Mouse (Mus musculus) liver, adult 2 months (tissue): ENCODE results near the gene 2700097O09Rik. TPM values are rescaled to one million over a fixed set of nuclear protein-coding genes. Genes with fewer than 3 reads are reported as not detected.
"Not testable (repeated sequence)": the region's sequence is repeated elsewhere in the genome, so short reads cannot be mapped to it uniquely, and the experiment has no call there.

Source experiments
- DNase-seq: peaks from one replicate; pipeline ENCODE4 v3.0.0-alpha.2; 2011; ENCODE audit warnings: low read depth, low spot score; ENCODE audit errors: extremely low read depth
- H3K27ac ChIP-seq: fragments of 200-500 bp; replicated peaks from 2 replicates; pipeline ENCODE4 v1.5.1; 2012; ENCODE audit warnings: low read depth, mild to moderate bottlenecking, control low read depth, inconsistent platforms, low read length; ENCODE audit not compliant: insufficient read depth
- H3K27me3 ChIP-seq: fragments of 200-500 bp; 2 replicates; pipeline ENCODE4 v1.6.1; 2012; ENCODE audit warnings: mild to moderate bottlenecking, moderate library complexity, low read length, inconsistent platforms; ENCODE audit not compliant: control insufficient read depth, insufficient read depth
- H3K36me3 ChIP-seq: fragments of 200-500 bp; 2 replicates; pipeline ENCODE4 v1.6.1; 2012; ENCODE audit warnings: low read length, inconsistent platforms; ENCODE audit not compliant: control insufficient read depth, insufficient read depth
- H3K4me1 ChIP-seq: fragments of 200-500 bp; 2 replicates; pipeline ENCODE4 v1.6.1; 2011; ENCODE audit warnings: low read length; ENCODE audit not compliant: control insufficient read depth, insufficient read depth
- H3K4me3 ChIP-seq: fragments of 200-500 bp; 2 replicates; pipeline ENCODE4 v1.5.1; 2011; ENCODE audit warnings: low read depth, mild to moderate bottlenecking, control low read depth, low read length, moderate library complexity; ENCODE audit not compliant: insufficient read depth
- H3K79me2 ChIP-seq: fragments of 200-500 bp; 2 replicates; pipeline ENCODE4 v1.6.1; 2012; ENCODE audit warnings: inconsistent platforms, mild to moderate bottlenecking, low read length, moderate library complexity; ENCODE audit not compliant: control insufficient read depth, insufficient read depth
- H3K9ac ChIP-seq: fragments of 200-500 bp; 2 replicates; pipeline ENCODE4 v1.6.1; 2012; ENCODE audit warnings: low read depth, mild to moderate bottlenecking, control low read depth, inconsistent platforms, low read length
- POLR2A ChIP-seq: fragments of 200-500 bp; IDR thresholded peaks from 2 replicates; pipeline ENCODE4 v1.6.1; 2011; ENCODE audit warnings: low read length, control low read depth; ENCODE audit not compliant: insufficient read depth; ENCODE audit errors: extremely low read depth
- WGBS: fragments of 180-500 bp; shearing (Covaris S2); methylation state at CpG from one replicate; pipeline ENCODE4 v1.1.7; 2018; 5-methylcytosine and 5-hydroxymethylcytosine counted together
- polyA plus RNA-seq: library from polyadenylated mRNA; depleted of rRNA; stranded (reverse); fragments of >200 nt; gene quantifications from 2 replicates; pipeline ENCODE4 v1.2.3, GENCODE M21; 2012; rRNA removed
- total RNA-seq: library from RNA; depleted of rRNA; stranded (reverse); fragments of >200 nt; gene quantifications from 2 replicates; pipeline ENCODE4 v1.2.3, GENCODE M21; 2014; rRNA removed

2700097O09Rik gene
- total RNA-seq: 11.5 and 13.0 TPM in 2 replicates
- 4.5 and 5.5 TPM in 2 replicates for polyA plus RNA-seq

GRCm38 (mm10) chr12:55079726-55080600 lies at the start of gene 2700097O09Rik, which contains the start of gene Srp54a:
Gene 2700097O09Rik, minus strand, starts transcription at chr12:55080110.
Gene Srp54a, plus strand, starts transcription at chr12:55080262.
- TF ChIP-seq POLR2A: peak; percentile 52; the same call in 1 of the 2 replicates
- H3K4me1 ChIP-seq, H3K27me3 ChIP-seq, H3K36me3 ChIP-seq, H3K79me2 ChIP-seq: not testable (repeated sequence)
- WGBS: under 1% methylated on average over 60 of the region's 60 CpGs
- peak within 1 kb of the TSS; percentile 88 for H3K27ac ChIP-seq
- DNase-seq: peak; percentile 81
- peak within 1 kb of the TSS; percentile 88 for H3K4me3 ChIP-seq
- H3K9ac ChIP-seq: peak within 1 kb of the TSS; percentile 94

GRCm38 (mm10) chr12:55124731-55125130 lies 44.8 kb upstream of the 2700097O09Rik start:
- H3K27me3 ChIP-seq, H3K4me1 ChIP-seq, H3K36me3 ChIP-seq, H3K4me3 ChIP-seq, H3K27ac ChIP-seq, H3K79me2 ChIP-seq, H3K9ac ChIP-seq, DNase-seq: not testable (repeated sequence)
- no CpG with 5 or more reads among the region's 18 CpGs for WGBS

GRCm38 (mm10) chr12:55124242-55124641 lies 44.3 kb upstream of the 2700097O09Rik start, which contains the start of gene Fam177a:
Gene Fam177a, plus strand, starts transcription at chr12:55124469.
- not testable (repeated sequence) for DNase-seq, H3K27ac ChIP-seq, H3K36me3 ChIP-seq, H3K79me2 ChIP-seq, H3K9ac ChIP-seq, H3K4me3 ChIP-seq, H3K27me3 ChIP-seq, H3K4me1 ChIP-seq
- WGBS: no CpG with 5 or more reads among the region's 40 CpGs

- not testable (repeated sequence) for H3K4me3 ChIP-seq, H3K79me2 ChIP-seq, H3K36me3 ChIP-seq, H3K27me3 ChIP-seq, H3K27ac ChIP-seq, DNase-seq, H3K9ac ChIP-seq, H3K4me1 ChIP-seq
- no CpG with 5 or more reads among the region's 7 CpGs for WGBS
Measured at GRCm38 (mm10) chr12:55112616-55113015, 32.7 kb upstream of the 2700097O09Rik start.

GRCm38 (mm10) chr12:55092127-55092526 lies 12.2 kb upstream of the 2700097O09Rik start:
- not testable (repeated sequence) for H3K4me1 ChIP-seq, H3K27ac ChIP-seq, H3K36me3 ChIP-seq, H3K4me3 ChIP-seq, DNase-seq, H3K27me3 ChIP-seq, H3K9ac ChIP-seq, H3K79me2 ChIP-seq
- 33% methylated on average over 1 of the region's 7 CpGs for WGBS

- H3K27ac ChIP-seq: peak overlapping the region; percentile 79
- peak overlapping the region; percentile 88 for H3K4me3 ChIP-seq
- H3K36me3 ChIP-seq, H3K4me1 ChIP-seq, H3K79me2 ChIP-seq, H3K27me3 ChIP-seq: not testable (repeated sequence)
- WGBS: under 1% methylated on average over 25 of the region's 25 CpGs
- H3K9ac ChIP-seq: peak overlapping the region; percentile 94
- DNase-seq: peak; percentile 24
Measured at GRCm38 (mm10) chr12:55080601-55080942, 662 bp upstream of the 2700097O09Rik start.

GRCm38 (mm10) chr12:55078706-55079105 lies 1.2 kb downstream of the 2700097O09Rik start:
- H3K27ac ChIP-seq, H3K9ac ChIP-seq, H3K4me3 ChIP-seq, H3K79me2 ChIP-seq, H3K4me1 ChIP-seq, H3K27me3 ChIP-seq, H3K36me3 ChIP-seq, DNase-seq: not testable (repeated sequence)
- WGBS: 20% methylated on average over 2 of the region's 2 CpGs
